In the genomic region with DNA sequence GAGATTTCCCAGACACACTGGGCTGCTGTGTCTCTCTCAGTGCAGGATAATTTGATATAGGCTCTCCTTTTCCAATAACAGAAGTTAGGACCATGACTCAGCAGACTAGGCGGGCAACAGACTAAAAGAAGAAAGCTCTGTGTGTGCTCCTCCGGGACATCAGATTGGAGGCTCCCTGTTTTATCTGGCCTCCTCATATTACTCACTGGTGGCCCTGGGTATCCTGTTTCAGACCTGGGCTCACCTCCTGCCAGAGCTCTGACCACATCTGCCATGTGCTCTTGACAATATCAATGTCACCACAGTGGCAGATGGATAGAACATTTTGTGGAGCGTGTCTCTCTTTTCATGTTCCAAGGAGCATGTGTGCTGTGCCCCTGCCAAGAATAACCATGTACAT, we compare ENCODE assay signal across 11 mouse cellular contexts.
DNase-seq lines count a peak whose midpoint lies in the region; ATAC-seq lines count a peak whose summit lies in the region.
"Had no signal": no experiment of that assay in that cellular context is flagged by ENCODE, and none has a peak within 500 bp of the region (broad histone marks: within the 10 kb centered on the region; RNA-seq: fewer than 3 reads in every experiment).

No protein-coding gene starts in this region.

- H3K27ac ChIP-seq in hindbrain, embryonic 10.5 days: no peak overlapping the region
- H3K27ac ChIP-seq in hindbrain, embryonic 16.5 days (ENCODE audit: low read depth, low read length): no peak overlapping the region
- H3K27ac ChIP-seq in forebrain, embryonic 12.5 days: no peak overlapping the region
- H3K27ac ChIP-seq: forebrain, embryonic 13.5 days; macrophage had no signal

- 52% methylated on average over 3 of the region's 3 CpGs for WGBS in hindbrain, embryonic 10.5 days
- 81% methylated on average over 3 of the region's 3 CpGs for WGBS in hindbrain, embryonic 16.5 days
- 87% methylated on average over 3 of the region's 3 CpGs for WGBS in forebrain, embryonic 12.5 days

- 0 out of 2 replicates have a peak, but pooled peaks cover 3% of the 10 kb centered on the region for H3K4me1 ChIP-seq in hindbrain, embryonic 10.5 days (replicated peaks)
- H3K4me1 ChIP-seq in hindbrain, embryonic 16.5 days (ENCODE audit: control insufficient read depth, insufficient read depth, low read depth, low read length): no peaks in the 10 kb centered on the region
- H3K4me1 ChIP-seq in forebrain, embryonic 12.5 days: no peaks in the 10 kb centered on the region
- H3K4me1 ChIP-seq: forebrain, embryonic 13.5 days had no signal

- no peak for ATAC-seq in hindbrain, embryonic 16.5 days
- ATAC-seq in common myeloid progenitor, adult 5-6 weeks (replicated peaks; ENCODE audit: low read depth, poor library complexity, severe bottlenecking): peak; percentile 50; the same call in 1 of the 2 replicates
- ATAC-seq in forebrain, embryonic 12.5 days (ENCODE audit: low FRiP score): no peak
- ATAC-seq in erythroblast, adult 5-6 weeks (replicated peaks; ENCODE audit: low FRiP score, poor library complexity, severe bottlenecking): no peak
- ATAC-seq in activated CD4-positive, CD25-positive, alpha-beta regulatory T cell, adult 4 months: no peak
- ATAC-seq: forebrain, embryonic 13.5 days had no signal

- H3K36me3 ChIP-seq in hindbrain, embryonic 10.5 days: no peaks in the 10 kb centered on the region
- no peaks in the 10 kb centered on the region for H3K36me3 ChIP-seq in hindbrain, embryonic 16.5 days (ENCODE audit: control insufficient read depth, insufficient read depth, low read length)
- H3K36me3 ChIP-seq in forebrain, embryonic 12.5 days (replicated peaks): no peaks in the 10 kb centered on the region

- H3K4me2 ChIP-seq in hindbrain, embryonic 16.5 days (ENCODE audit: low read length): no peak overlapping the region
- no peak overlapping the region for H3K4me2 ChIP-seq in forebrain, embryonic 12.5 days
- H3K4me2 ChIP-seq: forebrain, embryonic 13.5 days had no signal

- no peaks in the 10 kb centered on the region for H3K27me3 ChIP-seq in hindbrain, embryonic 10.5 days (ENCODE audit: insufficient read depth, poor library complexity, severe bottlenecking)
- H3K27me3 ChIP-seq in hindbrain, embryonic 16.5 days (replicated peaks; ENCODE audit: control insufficient read depth, insufficient read depth, low read length): no peaks in the 10 kb centered on the region
- no peaks in the 10 kb centered on the region for H3K27me3 ChIP-seq in forebrain, embryonic 12.5 days
- H3K27me3 ChIP-seq: forebrain, embryonic 13.5 days had no signal

- H3K9me3 ChIP-seq in hindbrain, embryonic 10.5 days: no peaks in the 10 kb centered on the region
- H3K9me3 ChIP-seq in hindbrain, embryonic 16.5 days (ENCODE audit: control insufficient read depth, low read length): no peaks in the 10 kb centered on the region
- H3K9me3 ChIP-seq in forebrain, embryonic 12.5 days: no peaks in the 10 kb centered on the region
- H3K9me3 ChIP-seq: forebrain, embryonic 13.5 days had no signal

- peak; percentile 29 for DNase-seq in hindbrain, embryonic 10.5 days (ENCODE audit: low spot score)
- DNase-seq in heart, adult 18-20 months: peak; percentile 64 to 75
- DNase-seq in layer of hippocampus, postnatal 36 days: peak; percentile 2 to 5
- DNase-seq: kidney, postnatal 36 days had no signal

- H3K9ac ChIP-seq in hindbrain, embryonic 16.5 days (ENCODE audit: low read depth, low read length): no peak overlapping the region
- H3K9ac ChIP-seq in forebrain, embryonic 12.5 days: no peak overlapping the region
- H3K9ac ChIP-seq: forebrain, embryonic 13.5 days had no signal

- no peak overlapping the region for H3K4me3 ChIP-seq in hindbrain, embryonic 10.5 days
- no peak overlapping the region for H3K4me3 ChIP-seq in hindbrain, embryonic 16.5 days (ENCODE audit: low read length)
- H3K4me3 ChIP-seq in forebrain, embryonic 12.5 days (replicated peaks): no peak overlapping the region
- H3K4me3 ChIP-seq: forebrain, embryonic 13.5 days had no signal

Comparison
In these comparisons a context has a peak if more than half of its experiments do, and no peak if none do; other contexts are left out.
1. DNase-seq: peak in every context shown above with its lines; median percentile 70 in heart, adult 18-20 months; 29 in hindbrain, embryonic 10.5 days; 4 in layer of hippocampus, postnatal 36 days.